In the genomic region with DNA sequence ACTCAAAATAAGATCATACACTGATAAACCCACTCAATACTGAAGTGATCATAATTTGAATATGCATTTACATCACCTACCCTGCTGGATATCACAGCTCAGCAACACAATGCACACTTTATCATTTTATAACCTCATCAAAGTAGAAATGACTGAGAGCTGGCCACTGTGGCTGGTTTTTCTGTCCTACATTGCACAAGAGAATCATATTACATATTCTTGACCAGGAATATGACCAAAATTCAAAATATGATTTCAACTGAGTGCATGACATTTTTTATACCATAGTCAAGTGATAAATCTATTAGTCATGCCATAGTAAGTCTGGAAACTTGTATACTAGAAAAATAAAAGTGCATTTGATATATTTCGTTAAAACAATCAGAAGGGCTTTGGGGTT, we compare ENCODE assay signal across 24 mouse cellular contexts.
"Had no signal": no experiment of that assay in that cellular context is flagged by ENCODE, and none has a peak within 500 bp of the region (broad histone marks: within the 10 kb centered on the region; RNA-seq: fewer than 3 reads in every experiment).

No protein-coding gene starts in this region.

- H3K9me3 ChIP-seq: limb, embryonic 10.5 days; limb, embryonic 13.5 days; liver, embryonic 12.5 days; liver, embryonic 15.5 days; lung, embryonic 15.5 days; midbrain, embryonic 10.5 days; midbrain, embryonic 13.5 days had no signal

- DNase-seq: kidney, adult 18-20 months; kidney, postnatal 36 days; layer of hippocampus, adult 9-11 months; liver; lung, adult 18-20 months; lung, postnatal 10 days; lung, postnatal 36 days; right cerebral cortex, adult 18-20 months; right cerebral cortex, postnatal 14 days; right cerebral cortex, postnatal 4 days; spleen, adult 18-20 months; thymus, adult 18-20 months; thymus, postnatal 14 days; thymus, postnatal 4 days had no signal

- H3K4me1 ChIP-seq: limb, embryonic 10.5 days; limb, embryonic 13.5 days; liver, embryonic 12.5 days; liver, embryonic 15.5 days; lung, embryonic 15.5 days; megakaryocyte, embryonic 14.5 days had no signal

- ATAC-seq: liver, embryonic 12.5 days; midbrain, embryonic 13.5 days; midbrain, embryonic 16.5 days had no signal

- H3K36me3 ChIP-seq: limb, embryonic 10.5 days; limb, embryonic 13.5 days; liver, embryonic 12.5 days; liver, embryonic 15.5 days; lung, embryonic 15.5 days; midbrain, embryonic 10.5 days; midbrain, embryonic 13.5 days had no signal

- H3K27me3 ChIP-seq: limb, embryonic 13.5 days; liver, embryonic 12.5 days; liver, embryonic 15.5 days; lung, embryonic 15.5 days; megakaryocyte, embryonic 14.5 days; midbrain, embryonic 13.5 days had no signal

- H3K4me2 ChIP-seq: limb, embryonic 13.5 days; liver, embryonic 12.5 days; liver, embryonic 15.5 days; lung, embryonic 15.5 days; midbrain, embryonic 13.5 days had no signal

- H3K27ac ChIP-seq: kidney, postnatal 0 days; limb, embryonic 10.5 days; limb, embryonic 13.5 days; liver, embryonic 12.5 days; liver, embryonic 15.5 days; lung, embryonic 15.5 days; midbrain, embryonic 10.5 days; midbrain, embryonic 13.5 days had no signal

- H3K4me3 ChIP-seq: limb, embryonic 10.5 days; limb, embryonic 13.5 days; liver, embryonic 12.5 days; liver, embryonic 15.5 days; lung, embryonic 15.5 days; megakaryocyte, embryonic 14.5 days; midbrain, embryonic 10.5 days; midbrain, embryonic 13.5 days had no signal

- H3K9ac ChIP-seq: limb, embryonic 13.5 days; liver, embryonic 12.5 days; liver, embryonic 15.5 days; lung, embryonic 15.5 days; midbrain, embryonic 13.5 days had no signal
